Mouse (Mus musculus) C2C12 (cell line): ENCODE results near the gene Uqcrc2. TPM values are rescaled to one million over a fixed set of nuclear protein-coding genes. Genes with fewer than 3 reads are reported as not detected.

Source experiments
- H3K27me3 ChIP-seq: one replicate; pipeline ENCODE4 v1.6.1; 2011; ENCODE audit not compliant: control insufficient read depth, insufficient read depth, insufficient read length
- H3K36me3 ChIP-seq: one replicate; pipeline ENCODE4 v1.6.1; 2011; ENCODE audit not compliant: control insufficient read depth, insufficient read depth
- H3K4me3 ChIP-seq: one replicate; pipeline ENCODE4 v1.5.1; 2011; ENCODE audit warnings: mild to moderate bottlenecking, control low read depth; ENCODE audit not compliant: poor library complexity, insufficient read depth, severe bottlenecking
- H3K79me2 ChIP-seq: one replicate; pipeline ENCODE4 v1.6.1; 2011; ENCODE audit not compliant: control insufficient read depth, insufficient read depth
- H3K79me3 ChIP-seq: one replicate; pipeline ENCODE4 v1.6.1; 2011; ENCODE audit warnings: low read depth, control low read depth
- H3ac ChIP-seq: one replicate; pipeline ENCODE3; 2011; ENCODE audit warnings: low read depth; ENCODE audit not compliant: control insufficient read depth, insufficient read length
- CEBPB ChIP-seq: IDR thresholded peaks from one replicate; pipeline ENCODE4 v1.6.1; 2011; ENCODE audit warnings: low read depth, mild to moderate bottlenecking, control low read depth, moderate library complexity
- CTCF ChIP-seq: IDR thresholded peaks from one replicate; pipeline ENCODE4 v1.5.1; 2011; ENCODE audit not compliant: control insufficient read depth, insufficient read depth, insufficient read length
- FOSL1 ChIP-seq: IDR thresholded peaks from one replicate; pipeline ENCODE4 v1.8.0; 2011; ENCODE audit warnings: mild to moderate bottlenecking, low read length; ENCODE audit not compliant: poor library complexity, insufficient read depth, severe bottlenecking
- MAX ChIP-seq: IDR thresholded peaks from one replicate; pipeline ENCODE4 v1.6.1; 2011; ENCODE audit warnings: mild to moderate bottlenecking, control low read depth
- MYOD1 ChIP-seq: IDR thresholded peaks from one replicate; pipeline ENCODE4 v1.6.1; 2011; ENCODE audit warnings: low read depth; ENCODE audit not compliant: control insufficient read depth, insufficient read length
- MYOG ChIP-seq: IDR thresholded peaks from one replicate; pipeline ENCODE4 v1.6.1; 2011; ENCODE audit not compliant: control insufficient read depth, insufficient read length; ENCODE audit errors: extremely low read depth
- USF1 ChIP-seq: IDR thresholded peaks from one replicate; pipeline ENCODE4 v1.6.1; 2011; ENCODE audit warnings: low read depth, mild to moderate bottlenecking, control low read depth, moderate library complexity
- polyA plus RNA-seq: library from polyadenylated mRNA; unstranded; fragments of >200 nt; fragmentation: generic; extraction: Trizol; gene quantifications from one replicate; pipeline ENCODE4 v1.2.1, GENCODE M21; 2012; ENCODE audit warnings: missing spikeins

Gene Uqcrc2
- polyA plus RNA-seq, 1 experiment: 109 TPM

- Histone ChIP-seq H3K79me2 (peaks cover 80% of the 10 kb centered on the region), H3K27me3 (no peaks in the 10 kb centered on the region)
- TF ChIP-seq FOSL1 (no peak), MYOG (no peak), MYOD1 (no peak)
These were observed 60.2 kb downstream of the Uqcrc2 start for GRCm38 (mm10) chr7:120695196-120695595.

GRCm38 (mm10) chr7:120695641-120696040 lies 60.7 kb downstream of the Uqcrc2 start:
- H3K27me3 ChIP-seq: no peaks in the 10 kb centered on the region
- peaks cover 33% of the 10 kb centered on the region for H3K79me3 ChIP-seq
- no peak overlapping the region for H3ac ChIP-seq
- peaks cover 81% of the 10 kb centered on the region for H3K79me2 ChIP-seq
- H3K36me3 ChIP-seq: peaks cover 12% of the 10 kb centered on the region
- TF ChIP-seq FOSL1 (no peak), CEBPB (no peak), MYOD1 (no peak), USF1 (no peak)
- H3K4me3 ChIP-seq: no peak overlapping the region

More at GRCm38 (mm10) chr7:120695196-120695595, 60.2 kb downstream of the Uqcrc2 start:
- H3ac ChIP-seq: no peak overlapping the region
- H3K4me3 ChIP-seq: no peak overlapping the region
- H3K36me3 ChIP-seq: peaks cover 12% of the 10 kb centered on the region
- H3K79me3 ChIP-seq: peaks cover 32% of the 10 kb centered on the region

- no peaks in the 10 kb centered on the region for H3K27me3 ChIP-seq
- peaks cover 39% of the 10 kb centered on the region for H3K79me3 ChIP-seq
- no peak overlapping the region for H3K4me3 ChIP-seq
- peaks cover 80% of the 10 kb centered on the region for H3K79me2 ChIP-seq
- H3ac ChIP-seq: no peak overlapping the region
- H3K36me3 ChIP-seq: peaks cover 8% of the 10 kb centered on the region
- TF ChIP-seq MYOD1 (no peak), CTCF (no peak), USF1 (no peak), MAX (no peak), MYOG (no peak), CEBPB (no peak), FOSL1 (no peak)
These were observed 61.4 kb downstream of the Uqcrc2 start for GRCm38 (mm10) chr7:120696331-120696730.

- H3K79me2 ChIP-seq: peaks cover 91% of the 10 kb centered on the region
- H3ac ChIP-seq: no peak overlapping the region
- H3K36me3 ChIP-seq: peaks cover 5% of the 10 kb centered on the region
- no peaks in the 10 kb centered on the region for H3K27me3 ChIP-seq
- H3K4me3 ChIP-seq: no peak overlapping the region
- H3K79me3 ChIP-seq: peaks cover 48% of the 10 kb centered on the region
- TF ChIP-seq MYOG (no peak), CTCF (no peak), MYOD1 (no peak), CEBPB (no peak), FOSL1 (no peak), MAX (no peak), USF1 (no peak)
These were observed 64.6 kb downstream of the Uqcrc2 start for GRCm38 (mm10) chr7:120699586-120699985.

DNA sequence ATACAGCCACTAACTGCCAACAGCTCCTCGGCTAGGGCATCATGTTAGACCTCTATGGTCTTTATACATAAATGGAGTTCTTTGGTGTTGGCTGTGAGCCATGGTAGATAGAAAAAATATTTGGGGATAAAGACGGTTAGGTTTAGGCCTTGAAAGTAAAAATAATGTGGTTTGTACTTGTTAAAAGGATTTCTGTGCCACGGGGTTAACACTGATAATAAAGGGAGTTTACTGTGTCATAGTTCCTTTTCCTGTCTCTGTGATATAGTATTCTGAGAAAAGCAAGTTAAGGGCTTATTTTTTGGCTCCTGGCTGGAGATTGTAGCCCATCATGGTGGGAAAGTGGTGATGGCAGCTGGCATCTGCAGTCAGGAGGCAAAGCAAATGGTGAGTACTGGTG lies 68.9 kb downstream of the Uqcrc2 start:
- H3K27me3 ChIP-seq: no peaks in the 10 kb centered on the region
- peaks cover 42% of the 10 kb centered on the region for H3K79me3 ChIP-seq

More for the DNA sequence above, 68.9 kb downstream of the Uqcrc2 start:
- Histone ChIP-seq H3K79me2 (peaks cover 96% of the 10 kb centered on the region), H3K36me3 (no peaks in the 10 kb centered on the region), H3ac (no peak overlapping the region), H3K4me3 (no peak overlapping the region)
- TF ChIP-seq MAX (no peak), MYOD1 (no peak), FOSL1 (no peak), CEBPB (no peak), CTCF (no peak), USF1 (no peak), MYOG (no peak)

Other genes with a start within 250 kb of the Uqcrc2 start
- not detected for gene Abca16, start 225.5 kb upstream of the Uqcrc2 start, polyA plus RNA-seq
- gene Pdzd9, start 35.2 kb downstream of the Uqcrc2 start, polyA plus RNA-seq: 0.11 TPM
- 21.3 TPM for gene Mosmo, start 42.4 kb downstream of the Uqcrc2 start, polyA plus RNA-seq
- 0.02 TPM for gene Vwa3a, start 104.1 kb downstream of the Uqcrc2 start, polyA plus RNA-seq
- gene Gm5737, start 177.2 kb downstream of the Uqcrc2 start, polyA plus RNA-seq: not detected
- 21.9 TPM for gene Eef2k, start 207.7 kb downstream of the Uqcrc2 start, polyA plus RNA-seq